Mouse (Mus musculus) spleen, adult 2 months (tissue): ENCODE results near the gene Sall1. TPM values are rescaled to one million over a fixed set of nuclear protein-coding genes. Genes with fewer than 3 reads are reported as not detected.

ENCODE experiments used
- DNase-seq, 2 experiments: peaks; one replicate each; pipeline versions ENCODE4 v3.0.0 to v3.0.0-alpha.2; 2012 to 2021; ENCODE audit warnings: low spot score in 2 of 2, low read depth in 1 of 2
- H3K27ac ChIP-seq: fragments of 200-500 bp; 2 replicates; pipeline ENCODE4 v1.5.1; 2012; ENCODE audit warnings: low read length, inconsistent platforms; ENCODE audit not compliant: insufficient read depth
- H3K27me3 ChIP-seq: fragments of 200-500 bp; 2 replicates; pipeline ENCODE4 v1.6.1; 2012; ENCODE audit warnings: mild to moderate bottlenecking, moderate library complexity, low read length, inconsistent platforms; ENCODE audit not compliant: control insufficient read depth, insufficient read depth
- H3K36me3 ChIP-seq: fragments of 200-500 bp; 2 replicates; pipeline ENCODE4 v1.6.1; 2012; ENCODE audit warnings: mild to moderate bottlenecking, low read length, inconsistent platforms; ENCODE audit not compliant: control insufficient read depth, insufficient read depth
- H3K4me1 ChIP-seq: fragments of 200-500 bp; 2 replicates; pipeline ENCODE4 v1.6.1; 2011; ENCODE audit warnings: inconsistent platforms; ENCODE audit not compliant: control insufficient read depth, insufficient read depth, insufficient read length
- H3K4me3 ChIP-seq: fragments of 200-500 bp; 2 replicates; pipeline ENCODE4 v1.5.1; 2011; ENCODE audit warnings: mild to moderate bottlenecking, inconsistent platforms; ENCODE audit not compliant: insufficient read depth, insufficient read length; ENCODE audit errors: extremely low read depth
- CTCF ChIP-seq: fragments of 200-500 bp; IDR thresholded peaks from 2 replicates; pipeline ENCODE4 v1.5.1; 2011; ENCODE audit warnings: mild to moderate bottlenecking, inconsistent platforms; ENCODE audit not compliant: insufficient read depth, insufficient read length, insufficient replicate concordance; ENCODE audit errors: extremely low read depth
- POLR2A ChIP-seq: fragments of 200-500 bp; IDR thresholded peaks from 2 replicates; pipeline ENCODE4 v1.6.1; 2011; ENCODE audit warnings: low read depth, low read length, inconsistent platforms
- WGBS: fragments of 180-500 bp; shearing (Covaris S2); methylation state at CpG from one replicate; pipeline ENCODE4 v1.1.7; 2018; 5-methylcytosine and 5-hydroxymethylcytosine counted together
- polyA plus RNA-seq: library from polyadenylated mRNA; depleted of rRNA; stranded (reverse); fragments of >200 nt; gene quantifications from 2 replicates; pipeline ENCODE4 v1.2.3, GENCODE M21; 2012

The Sall1 gene
- polyA plus RNA-seq, 1 experiment, result 0.05 TPM

- Histone ChIP-seq H3K27me3 (peaks cover 3% of the 10 kb centered on the region), H3K36me3 (no peaks in the 10 kb centered on the region), H3K27ac (no peak overlapping the region), H3K4me3 (no peak overlapping the region), H3K4me1 (no peaks in the 10 kb centered on the region)
- DNase-seq, result no peak
- TF ChIP-seq CTCF, result no peak
- TF ChIP-seq POLR2A, result no peak
- 14% methylated on average over 54 of the region's 55 CpGs for WGBS
Observed at GRCm38 (mm10) chr8:89025281-89026138, 18.5 kb downstream of the Sall1 start.

- WGBS, result 58% methylated on average over 6 of the region's 6 CpGs
Observed at GRCm38 (mm10) chr8:89024796-89025195, 19.2 kb downstream of the Sall1 start.

GRCm38 (mm10) chr8:89021139-89021538, 22.8 kb downstream of the Sall1 start:
- no peak for DNase-seq
- no peaks in the 10 kb centered on the region for H3K4me1 ChIP-seq
- 15% methylated on average over 5 of the region's 5 CpGs for WGBS
- TF ChIP-seq POLR2A, result no peak
- TF ChIP-seq CTCF, result no peak
- no peak overlapping the region for H3K27ac ChIP-seq
- no peak overlapping the region for H3K4me3 ChIP-seq
- peaks cover 3% of the 10 kb centered on the region for H3K27me3 ChIP-seq
- no peaks in the 10 kb centered on the region for H3K36me3 ChIP-seq

More at GRCm38 (mm10) chr8:89024796-89025195, 19.2 kb downstream of the Sall1 start:
- H3K27me3 ChIP-seq, result peaks cover 3% of the 10 kb centered on the region
- no peaks in the 10 kb centered on the region for H3K4me1 ChIP-seq
- no peak for DNase-seq
- no peak overlapping the region for H3K4me3 ChIP-seq
- no peak overlapping the region for H3K27ac ChIP-seq
- no peaks in the 10 kb centered on the region for H3K36me3 ChIP-seq
- TF ChIP-seq POLR2A, result no peak
- TF ChIP-seq CTCF, result no peak

- DNase-seq, result no peak
- H3K4me3 ChIP-seq, result no peak overlapping the region
- H3K27me3 ChIP-seq, result no peaks in the 10 kb centered on the region
- no peak overlapping the region for H3K27ac ChIP-seq
- 68% methylated on average over 4 of the region's 4 CpGs for WGBS
- no peak for TF ChIP-seq POLR2A
- no peak for TF ChIP-seq CTCF
- no peaks in the 10 kb centered on the region for H3K36me3 ChIP-seq
- H3K4me1 ChIP-seq, result no peaks in the 10 kb centered on the region
Observed at GRCm38 (mm10) chr8:89017891-89018290, 26.1 kb downstream of the Sall1 start.

- no peak overlapping the region for H3K27ac ChIP-seq
- H3K27me3 ChIP-seq, result no peaks in the 10 kb centered on the region
- DNase-seq, result no peak
- 84% methylated on average over 7 of the region's 7 CpGs for WGBS
- H3K4me3 ChIP-seq, result no peak overlapping the region
- no peaks in the 10 kb centered on the region for H3K4me1 ChIP-seq
- TF ChIP-seq POLR2A (no peak), CTCF (no peak)
- no peaks in the 10 kb centered on the region for H3K36me3 ChIP-seq
Observed at GRCm38 (mm10) chr8:89016465-89017070, 27.4 kb downstream of the Sall1 start.

- no peak overlapping the region for H3K4me3 ChIP-seq
- H3K27ac ChIP-seq, result no peak overlapping the region
- 79% methylated on average over 6 of the region's 6 CpGs for WGBS
- H3K27me3 ChIP-seq, result no peaks in the 10 kb centered on the region
- no peaks in the 10 kb centered on the region for H3K36me3 ChIP-seq
- no peak for TF ChIP-seq CTCF
- TF ChIP-seq POLR2A, result no peak
- DNase-seq, result no peak
- no peaks in the 10 kb centered on the region for H3K4me1 ChIP-seq
Observed at GRCm38 (mm10) chr8:89015539-89015938, 28.4 kb downstream of the Sall1 start.

- Histone ChIP-seq H3K36me3 (no peaks in the 10 kb centered on the region), H3K4me3 (no peak overlapping the region), H3K27me3 (no peaks in the 10 kb centered on the region), H3K4me1 (no peaks in the 10 kb centered on the region), H3K27ac (no peak overlapping the region)
- DNase-seq, result no peak
- TF ChIP-seq CTCF (no peak), POLR2A (no peak)
- 88% methylated on average over 6 of the region's 6 CpGs for WGBS
Observed at GRCm38 (mm10) chr8:89012853-89013534, 31.0 kb downstream of the Sall1 start.
